In the genomic region with DNA sequence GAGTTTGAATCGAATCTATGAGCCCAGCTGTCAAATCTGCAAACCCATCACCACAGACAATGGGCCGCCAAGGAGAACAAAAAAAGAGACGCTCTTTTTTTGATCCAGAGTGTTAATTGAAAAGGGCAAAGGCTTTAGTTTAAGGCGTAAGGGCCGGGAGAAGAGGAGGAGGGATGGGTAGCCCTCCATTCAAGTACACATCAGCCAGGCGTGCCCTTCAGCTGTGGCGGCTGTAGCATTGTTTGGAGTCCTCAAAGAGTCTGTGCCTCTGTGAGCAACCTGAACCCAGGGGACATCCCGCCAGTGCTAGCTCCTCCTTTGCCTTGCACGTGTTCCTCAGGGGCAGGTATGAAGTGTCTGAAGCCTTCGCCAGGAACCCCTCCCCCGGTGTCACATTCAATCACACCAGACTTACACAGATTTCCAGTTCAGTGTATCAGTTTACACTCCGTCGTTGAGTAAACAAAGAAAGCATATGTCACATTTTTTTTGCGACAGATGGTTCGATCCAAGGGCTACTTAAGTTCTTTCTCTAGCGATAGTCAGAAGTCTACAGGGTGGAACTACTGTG, we compare ENCODE assay signal across 8 mouse cellular contexts. TPM values are rescaled to one million over a fixed set of nuclear protein-coding genes. Genes with fewer than 3 reads are reported as not detected.
A peak's percentile ranks its signal among the peaks of the same experiment; 100 is the strongest.
DNase-seq lines count a peak whose midpoint lies in the region; ATAC-seq and TF ChIP-seq lines count a peak whose summit lies in the region.
"Had no signal": no experiment of that assay in that cellular context is flagged by ENCODE, and none has a peak within 500 bp of the region (broad histone marks: within the 10 kb centered on the region; RNA-seq: fewer than 3 reads in every experiment).

No protein-coding gene starts in this region.

- H3K4me3 ChIP-seq in thymus, adult 2 months (ENCODE audit: control insufficient read depth, insufficient read depth, low read length), result no peak overlapping the region
- H3K4me3 ChIP-seq in forebrain, embryonic 16.5 days (replicated peaks; ENCODE audit: low read length), result peak overlapping the region; percentile 45

- no peaks in the 10 kb centered on the region; the same call in 1 of the 2 replicates for H3K27me3 ChIP-seq in thymus, adult 2 months (ENCODE audit: control insufficient read depth, insufficient read depth, low read length)
- H3K27me3 ChIP-seq in forebrain, embryonic 16.5 days (replicated peaks; ENCODE audit: control insufficient read depth, insufficient read depth, low read length), result peaks cover 26% of the 10 kb centered on the region

- ATAC-seq in forebrain, embryonic 16.5 days, result peak; percentile 56

- TF ChIP-seq CTCF in thymus, adult 2 months (IDR thresholded peaks at IDR 0.05; ENCODE audit: borderline replicate concordance, control insufficient read depth, extremely low read depth, insufficient read depth, low read length, poor library complexity), result no peak

- no peak for TF ChIP-seq POLR2A in thymus, adult 2 months (IDR thresholded peaks at IDR 0.05; ENCODE audit: control insufficient read depth, extremely low read depth, insufficient read depth, low read length, poor library complexity)

- 26% methylated on average over 16 of the region's 16 CpGs for WGBS in thymus, adult 2 months
- 5% methylated on average over 16 of the region's 16 CpGs for WGBS in forebrain, embryonic 16.5 days

- no peaks in the 10 kb centered on the region for H3K9me3 ChIP-seq in forebrain, embryonic 16.5 days (ENCODE audit: control insufficient read depth, low read length)

- H3K4me1 ChIP-seq in thymus, adult 2 months (replicated peaks; ENCODE audit: control insufficient read depth, insufficient read depth, low read length), result peaks cover 35% of the 10 kb centered on the region
- peaks cover 46% of the 10 kb centered on the region for H3K4me1 ChIP-seq in forebrain, embryonic 16.5 days (replicated peaks; ENCODE audit: control insufficient read depth, insufficient read depth, low read length)

- DNase-seq in thymus, adult 2 months, result peak; percentile 10
- no peak for DNase-seq in thymus, adult 18-20 months
- DNase-seq in lung, postnatal 36 days, result peak; percentile 14
- no peak for DNase-seq in gastrocnemius, postnatal 14 days
- DNase-seq in adrenal gland, adult 8-10 months, result no peak
- no peak for DNase-seq in left cerebral cortex, adult 9 months (ENCODE audit: low spot score in 2 of 2)

- peak overlapping the region; percentile 75 for H3K4me2 ChIP-seq in forebrain, embryonic 16.5 days (ENCODE audit: low read length)

- intact Hi-C loops in gastrocnemius, postnatal 14 days (cut with DNase I; ENCODE audit: low total_unique reads), result loop anchor here (10.0 kb wide), 1 partner anchor 142 kb away; no protein-coding TSS in a partner anchor

- H3K9ac ChIP-seq in forebrain, embryonic 16.5 days (replicated peaks; ENCODE audit: low read depth, low read length), result peak overlapping the region; percentile 58; the same call in 1 of the 2 replicates

- no peaks in the 10 kb centered on the region for H3K36me3 ChIP-seq in thymus, adult 2 months (ENCODE audit: control insufficient read depth, insufficient read depth, low read length)
- H3K36me3 ChIP-seq in forebrain, embryonic 16.5 days (ENCODE audit: control insufficient read depth, insufficient read depth), result no peaks in the 10 kb centered on the region

- H3K27ac ChIP-seq in thymus, adult 2 months (ENCODE audit: control insufficient read depth, insufficient read depth, low read length), result no peak overlapping the region
- no peak overlapping the region; the same call in 1 of the 2 replicates for H3K27ac ChIP-seq in forebrain, embryonic 16.5 days (ENCODE audit: low read length)

RNA-seq across cellular contexts. Expression of a gene that starts 0.9 kb away (rescaled TPM):
- 6.1 and 7.0 TPM in 2 replicates for polyA plus RNA-seq in thymus, adult 2 months (2012; rRNA removed)
- polyA plus RNA-seq in forebrain, embryonic 16.5 days (2015; fragmentation: Nextera tagmentation; extraction: Ambion mirVana), result 12.5 and 17.3 TPM in 2 replicates
- total RNA-seq in gastrocnemius, postnatal 14 days (2021), result 1 to 10 TPM; 4.7 to 6.6 TPM
- 1 to 10 TPM; 1.1 to 5.7 (median 3.3) TPM for total RNA-seq in adrenal gland, adult 8-10 months (2022)
- total RNA-seq: neutrophil, adult 5-6 weeks had no signal

RNA-seq across cellular contexts. Expression of a gene that starts 55.2 kb away (rescaled TPM):
- not detected in 2 replicates for polyA plus RNA-seq in thymus, adult 2 months (2012; rRNA removed)
- polyA plus RNA-seq in forebrain, embryonic 16.5 days (2015; fragmentation: Nextera tagmentation; extraction: Ambion mirVana), result not detected in 2 replicates
- total RNA-seq in gastrocnemius, postnatal 14 days (2021), result not detected
- not detected for total RNA-seq in adrenal gland, adult 8-10 months (2022)

Comparison
In these comparisons a context has a peak if more than half of its experiments do, and no peak if none do; other contexts are left out.
1. DNase-seq: peak in thymus, adult 2 months (single experiment) and lung, postnatal 36 days (single experiment); none in thymus, adult 18-20 months (0 of 2), gastrocnemius, postnatal 14 days (single experiment), adrenal gland, adult 8-10 months (single experiment) and left cerebral cortex, adult 9 months (0 of 2).